Mouse (Mus musculus) embryonic fibroblast, embryonic 13.5 days (primary cell): ENCODE data around the gene Ap1s1.

ENCODE experiments used
- CTCF ChIP-seq: IDR thresholded peaks from 2 replicates; pipeline ENCODE4 v1.5.1; 2011; ENCODE audit warnings: mild to moderate bottlenecking, control low read depth, low read length, moderate library complexity, borderline replicate concordance; ENCODE audit not compliant: insufficient read depth
- POLR2A ChIP-seq: IDR thresholded peaks from 2 replicates; pipeline ENCODE4 v1.6.1; 2011; ENCODE audit warnings: low read depth, mild to moderate bottlenecking, control low read depth, low read length, moderate library complexity

- TF ChIP-seq CTCF (no peak), POLR2A (0 out of 2 replicates have a peak, but pooled peaks have one; percentile 10)
Measured at GRCm38 (mm10) chr5:137078616-137079015, 32.7 kb upstream of the Ap1s1 start.
